Mouse (Mus musculus): ENCODE data around the gene Olfr1380. TPM values are rescaled to one million over a fixed set of nuclear protein-coding genes. Genes with fewer than 3 reads are reported as not detected.
"Not testable (repeated sequence)": the region's sequence is repeated elsewhere in the genome, so short reads cannot be mapped to it uniquely, and the experiment has no call there.

Gene Olfr1380
- not detected in 2 replicates for polyA plus RNA-seq (2012)

DNA sequence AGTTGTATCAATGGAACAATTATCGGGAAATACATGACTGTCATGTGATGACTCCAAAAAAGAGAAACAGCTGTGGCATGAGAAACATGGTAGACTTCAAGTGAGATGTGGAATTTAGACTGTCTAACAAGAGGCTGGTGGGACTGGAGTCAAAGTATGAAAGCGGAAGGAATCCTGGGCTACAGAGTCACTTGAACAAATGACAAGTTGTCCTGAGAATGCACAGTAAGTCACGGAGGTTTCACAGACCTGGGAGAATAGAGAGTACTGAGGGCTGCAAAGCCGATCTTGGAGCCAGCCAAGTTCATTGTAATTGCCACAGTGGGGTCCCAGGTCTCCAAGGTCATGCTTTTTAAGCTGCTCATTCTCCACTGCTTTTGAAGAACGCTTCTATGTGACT, at the start of gene Olfr1380:
Gene Olfr1380, plus strand, starts transcription at position 301 of the 400 bp plus-strand sequence.
- not testable (repeated sequence) for H3K9me3 ChIP-seq (ENCODE audit: control insufficient read depth, low read length); H3K4me3 ChIP-seq (replicated peaks); H3K4me1 ChIP-seq (ENCODE audit: control insufficient read depth); H3K27me3 ChIP-seq (ENCODE audit: control insufficient read depth); H3K36me3 ChIP-seq (ENCODE audit: control insufficient read depth)

DNA sequence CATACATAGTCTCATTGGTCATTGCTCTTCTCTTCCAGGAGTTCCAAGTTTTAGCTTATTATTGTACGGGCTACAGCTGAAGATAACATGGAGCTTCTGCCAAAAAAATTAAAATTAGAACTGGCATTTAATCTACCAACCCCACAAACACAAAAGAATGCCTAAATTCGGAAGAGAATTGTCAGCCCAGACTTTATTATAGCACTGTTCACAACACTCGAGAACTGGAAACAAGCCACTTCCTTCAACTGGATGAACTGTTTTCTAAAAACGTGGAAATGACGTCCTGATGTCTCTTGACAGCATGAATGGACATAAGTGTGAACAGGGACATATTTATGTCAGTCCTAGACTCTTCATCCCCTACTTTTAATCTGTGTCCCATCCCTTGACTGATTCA, 38.6 kb upstream of the Olfr1380 start:
- H3K9me3 ChIP-seq (ENCODE audit: control insufficient read depth, low read length) = no peaks in the 10 kb centered on the region
- no peak overlapping the region for H3K4me3 ChIP-seq (replicated peaks)
- H3K36me3 ChIP-seq (ENCODE audit: control insufficient read depth) = no peaks in the 10 kb centered on the region
- no peaks in the 10 kb centered on the region for H3K27me3 ChIP-seq (ENCODE audit: control insufficient read depth)
- H3K4me1 ChIP-seq (ENCODE audit: control insufficient read depth) = no peaks in the 10 kb centered on the region
- TF ChIP-seq TAL1 (IDR thresholded peaks at IDR 0.05; ENCODE audit: low read length) (no peak), GATA1 (IDR thresholded peaks at IDR 0.05; ENCODE audit: low read length) (no peak)

DNA sequence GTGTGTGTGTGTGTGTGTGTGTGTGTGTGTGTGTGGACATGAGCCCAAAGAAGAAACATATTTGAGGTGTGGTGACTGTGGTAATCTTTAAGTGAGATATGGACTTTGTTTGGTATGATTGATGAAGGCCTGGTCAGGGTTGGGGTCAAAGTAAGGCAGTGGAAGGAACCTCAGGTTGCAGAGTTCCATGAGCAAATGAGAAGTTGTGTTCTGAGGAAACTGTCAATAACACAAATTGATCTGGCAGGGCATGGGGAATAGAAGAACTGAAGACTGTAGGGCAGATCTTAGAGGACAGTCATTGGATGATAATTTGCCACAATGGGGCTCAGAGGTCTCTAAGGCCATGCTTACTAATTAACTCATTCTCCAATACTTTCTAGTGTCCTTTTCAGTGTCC, 37.3 kb upstream of the Olfr1380 start, which contains the start of gene Olfr1383:
Gene Olfr1383, plus strand, starts transcription at position 301 of the 400 bp plus-strand sequence.
- H3K4me1 ChIP-seq (ENCODE audit: control insufficient read depth) = no peaks in the 10 kb centered on the region
- no peaks in the 10 kb centered on the region for H3K27me3 ChIP-seq (ENCODE audit: control insufficient read depth)
- no peaks in the 10 kb centered on the region for H3K9me3 ChIP-seq (ENCODE audit: control insufficient read depth, low read length)
- no peak within 1 kb of the TSS for H3K4me3 ChIP-seq (replicated peaks)
- no peaks in the 10 kb centered on the region for H3K36me3 ChIP-seq (ENCODE audit: control insufficient read depth)
- TF ChIP-seq GATA1 (IDR thresholded peaks at IDR 0.05; ENCODE audit: low read length) = no peak
- TF ChIP-seq TAL1 (IDR thresholded peaks at IDR 0.05; ENCODE audit: low read length) = no peak

DNA sequence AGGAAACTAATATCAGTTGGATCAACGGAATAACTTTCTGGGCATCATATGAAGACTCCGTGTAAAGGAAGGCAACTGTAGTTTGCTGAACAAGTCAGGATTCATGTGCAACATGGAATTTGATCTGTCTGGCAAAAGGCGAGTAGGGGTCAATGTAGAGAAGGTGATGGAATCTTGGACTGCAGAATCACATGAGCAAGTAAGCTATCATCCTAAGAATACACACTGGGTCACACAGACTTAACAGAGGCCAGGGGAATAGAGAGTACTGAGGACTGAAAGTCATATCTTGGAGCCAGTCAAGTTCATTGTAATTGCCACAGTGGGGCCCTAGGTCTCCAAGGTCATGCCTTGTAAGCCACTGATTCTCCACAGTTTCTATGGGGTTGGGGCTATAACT, 28.7 kb upstream of the Olfr1380 start, which contains the start of gene Olfr1382:
Gene Olfr1382, plus strand, starts transcription at position 301 of the 400 bp plus-strand sequence.
- Histone ChIP-seq H3K27me3 (ENCODE audit: control insufficient read depth) (no peaks in the 10 kb centered on the region), H3K36me3 (ENCODE audit: control insufficient read depth) (no peaks in the 10 kb centered on the region), H3K4me1 (ENCODE audit: control insufficient read depth) (no peaks in the 10 kb centered on the region), H3K4me3 (replicated peaks) (no peak within 1 kb of the TSS), H3K9me3 (ENCODE audit: control insufficient read depth, low read length) (no peaks in the 10 kb centered on the region)
- TF ChIP-seq TAL1 (IDR thresholded peaks at IDR 0.05; ENCODE audit: low read length) = no peak
- no peak for TF ChIP-seq GATA1 (IDR thresholded peaks at IDR 0.05; ENCODE audit: low read length)

DNA sequence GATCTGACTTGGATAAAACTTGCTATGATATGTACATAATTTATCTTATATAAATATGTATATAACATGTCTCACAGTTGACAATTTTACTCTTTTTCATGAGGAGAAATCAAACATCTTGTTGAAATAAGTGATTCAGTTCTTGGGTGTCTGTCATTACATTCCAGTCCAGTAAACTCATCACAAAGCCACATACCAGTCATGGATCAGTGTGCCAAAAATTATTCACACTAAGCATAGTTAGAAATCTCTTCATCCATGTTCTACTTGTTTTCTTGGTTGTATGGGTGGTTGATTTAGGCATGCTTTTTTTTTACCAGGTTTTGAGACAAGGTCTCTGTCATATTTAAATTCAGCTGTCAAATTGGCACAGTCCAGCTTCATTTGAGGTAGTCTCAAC, 23.9 kb upstream of the Olfr1380 start:
- H3K4me1 ChIP-seq (ENCODE audit: control insufficient read depth) = no peaks in the 10 kb centered on the region
- no peaks in the 10 kb centered on the region for H3K9me3 ChIP-seq (ENCODE audit: control insufficient read depth, low read length)
- TF ChIP-seq TAL1 (IDR thresholded peaks at IDR 0.05; ENCODE audit: low read length) (no peak), GATA1 (IDR thresholded peaks at IDR 0.05; ENCODE audit: low read length) (no peak)
- H3K27me3 ChIP-seq (ENCODE audit: control insufficient read depth) = no peaks in the 10 kb centered on the region
- H3K4me3 ChIP-seq (replicated peaks) = no peak overlapping the region
- H3K36me3 ChIP-seq (ENCODE audit: control insufficient read depth) = no peaks in the 10 kb centered on the region

DNA sequence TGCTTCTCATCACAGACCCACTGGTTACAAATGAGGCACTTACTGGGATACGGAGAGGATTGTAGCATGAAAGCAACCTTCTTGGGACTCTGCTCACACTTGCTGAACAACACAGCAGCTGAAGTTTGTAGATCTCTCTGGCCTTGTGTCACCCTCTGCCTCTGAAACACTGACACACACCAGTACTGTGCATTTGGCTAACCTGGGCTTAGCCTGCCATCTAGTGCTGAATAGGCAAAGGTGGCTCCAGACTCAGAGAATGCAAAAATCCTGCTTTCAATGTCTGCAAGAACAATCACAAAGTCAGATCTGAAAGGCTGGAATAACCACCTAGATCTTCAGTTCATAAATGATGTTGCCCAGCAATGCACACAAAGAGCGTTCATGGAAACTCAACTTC, 20.0 kb upstream of the Olfr1380 start:
- H3K27me3 ChIP-seq (ENCODE audit: control insufficient read depth); H3K9me3 ChIP-seq (ENCODE audit: control insufficient read depth, low read length); H3K4me3 ChIP-seq (replicated peaks); H3K4me1 ChIP-seq (ENCODE audit: control insufficient read depth); H3K36me3 ChIP-seq (ENCODE audit: control insufficient read depth): not testable (repeated sequence)

DNA sequence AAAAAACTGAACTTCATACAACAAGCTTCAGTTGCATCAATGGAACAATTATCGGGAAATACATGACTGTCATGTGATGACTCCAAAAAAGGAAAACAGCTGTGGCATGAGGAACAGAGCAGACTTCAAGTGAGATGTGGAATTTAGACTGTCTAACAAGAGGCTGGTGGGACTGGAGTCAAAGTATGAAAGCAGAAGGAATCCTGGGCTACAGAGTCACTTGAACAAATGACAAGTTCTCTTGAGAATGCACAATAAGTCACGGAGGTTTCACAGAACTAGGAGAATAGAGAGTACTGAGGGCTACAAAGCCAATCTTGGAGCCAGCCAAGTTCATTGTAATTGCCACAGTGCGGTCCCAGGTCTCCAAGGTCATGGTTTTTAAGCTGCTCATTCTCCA, 13.5 kb upstream of the Olfr1380 start, which contains the start of gene Olfr1381:
Gene Olfr1381, plus strand, starts transcription at position 301 of the 400 bp plus-strand sequence.
- H3K9me3 ChIP-seq (ENCODE audit: control insufficient read depth, low read length); H3K4me3 ChIP-seq (replicated peaks); H3K36me3 ChIP-seq (ENCODE audit: control insufficient read depth); H3K27me3 ChIP-seq (ENCODE audit: control insufficient read depth); H3K4me1 ChIP-seq (ENCODE audit: control insufficient read depth): not testable (repeated sequence)

DNA sequence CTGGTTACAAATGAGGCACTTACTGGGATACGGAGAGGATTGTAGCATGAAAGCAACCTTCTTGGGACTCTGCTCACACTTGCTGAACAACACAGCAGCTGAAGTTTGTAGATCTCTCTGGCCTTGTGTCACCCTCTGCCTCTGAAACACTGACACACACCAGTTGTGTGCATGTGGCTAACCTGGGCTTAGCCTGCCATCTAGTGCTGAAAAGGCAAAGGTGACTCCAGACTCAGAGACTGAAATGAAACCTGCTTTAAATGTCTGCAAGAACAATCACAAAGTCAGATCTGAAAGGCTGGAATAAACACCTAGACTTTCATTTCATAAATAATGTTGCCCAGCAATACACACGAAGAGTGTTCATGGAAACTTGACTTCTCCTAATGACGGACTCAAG, 2.6 kb upstream of the Olfr1380 start:
- not testable (repeated sequence) for H3K27me3 ChIP-seq (ENCODE audit: control insufficient read depth); H3K9me3 ChIP-seq (ENCODE audit: control insufficient read depth, low read length); H3K36me3 ChIP-seq (ENCODE audit: control insufficient read depth); H3K4me3 ChIP-seq (replicated peaks); H3K4me1 ChIP-seq (ENCODE audit: control insufficient read depth)

DNA sequence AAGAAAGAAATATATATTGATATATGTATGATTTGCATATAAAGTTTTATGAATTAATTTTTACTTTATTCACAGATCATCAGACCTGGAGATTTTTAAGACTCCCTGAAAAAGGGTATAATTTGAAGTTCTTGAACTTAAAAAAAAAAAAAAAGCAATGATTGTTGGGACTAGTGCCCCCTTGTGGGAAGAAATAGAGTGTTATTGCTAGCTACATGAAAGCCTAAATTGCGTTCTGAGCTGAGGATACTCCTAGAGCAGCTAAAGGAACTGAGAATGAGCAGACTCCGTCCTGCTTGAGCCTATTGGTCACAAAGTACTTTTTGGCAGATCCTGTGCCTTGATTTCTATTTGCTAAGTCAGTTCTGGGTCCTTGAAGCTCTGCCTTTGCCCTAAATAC, 18.4 kb downstream of the Olfr1380 start:
- not testable (repeated sequence) for H3K36me3 ChIP-seq (ENCODE audit: control insufficient read depth); H3K27me3 ChIP-seq (ENCODE audit: control insufficient read depth); H3K4me1 ChIP-seq (ENCODE audit: control insufficient read depth); H3K4me3 ChIP-seq (replicated peaks); H3K9me3 ChIP-seq (ENCODE audit: control insufficient read depth, low read length)

DNA sequence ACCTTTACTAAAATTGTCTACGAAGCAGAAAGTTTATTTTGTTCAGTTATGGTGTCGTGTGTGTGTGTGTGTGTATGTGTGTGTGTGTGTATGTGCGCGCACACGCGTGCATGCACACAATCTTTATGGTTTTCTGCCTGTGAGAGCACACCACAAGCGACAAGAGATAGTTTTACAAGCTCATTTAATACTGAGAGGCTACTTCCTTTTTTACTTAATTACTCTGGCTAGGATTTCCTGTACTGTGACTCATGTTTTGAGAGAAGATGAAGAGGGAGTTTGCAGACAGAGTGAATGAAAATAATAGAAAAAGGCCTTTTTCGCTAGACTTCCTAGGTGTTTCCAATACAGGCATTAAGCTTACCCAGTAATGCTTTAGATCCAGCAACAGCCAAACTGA, 23.8 kb downstream of the Olfr1380 start:
- H3K4me3 ChIP-seq (replicated peaks); H3K9me3 ChIP-seq (ENCODE audit: control insufficient read depth, low read length); H3K27me3 ChIP-seq (ENCODE audit: control insufficient read depth); H3K36me3 ChIP-seq (ENCODE audit: control insufficient read depth); H3K4me1 ChIP-seq (ENCODE audit: control insufficient read depth): not testable (repeated sequence)

DNA sequence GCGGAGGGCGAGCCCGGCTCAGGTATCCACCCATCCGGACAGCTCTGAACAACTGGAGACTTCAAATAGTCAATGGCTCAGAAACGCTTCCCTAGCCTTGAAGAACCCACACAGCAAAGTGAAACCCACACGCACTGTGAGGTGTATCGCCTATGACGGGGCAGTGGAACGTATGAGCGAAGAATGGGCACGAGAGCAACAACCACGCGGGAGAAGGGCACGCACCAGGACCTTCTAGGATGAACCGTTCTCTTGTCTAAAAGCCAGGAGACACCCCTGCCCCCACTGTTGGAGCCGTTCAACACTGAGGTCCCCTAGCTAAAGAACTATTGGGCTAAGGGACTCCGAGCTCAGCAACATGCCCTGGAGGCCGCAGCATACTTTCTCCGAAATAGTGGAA, 33.5 kb downstream of the Olfr1380 start:
- Histone ChIP-seq H3K4me3 (replicated peaks) (no peak overlapping the region), H3K9me3 (ENCODE audit: control insufficient read depth, low read length) (peaks cover 3% of the 10 kb centered on the region; the same call in 1 of the 2 replicates), H3K36me3 (ENCODE audit: control insufficient read depth) (no peaks in the 10 kb centered on the region), H3K27me3 (ENCODE audit: control insufficient read depth) (no peaks in the 10 kb centered on the region), H3K4me1 (ENCODE audit: control insufficient read depth) (no peaks in the 10 kb centered on the region)
- TF ChIP-seq GATA1 (IDR thresholded peaks at IDR 0.05; ENCODE audit: low read length) (no peak), TAL1 (IDR thresholded peaks at IDR 0.05; ENCODE audit: low read length) (no peak)

DNA sequence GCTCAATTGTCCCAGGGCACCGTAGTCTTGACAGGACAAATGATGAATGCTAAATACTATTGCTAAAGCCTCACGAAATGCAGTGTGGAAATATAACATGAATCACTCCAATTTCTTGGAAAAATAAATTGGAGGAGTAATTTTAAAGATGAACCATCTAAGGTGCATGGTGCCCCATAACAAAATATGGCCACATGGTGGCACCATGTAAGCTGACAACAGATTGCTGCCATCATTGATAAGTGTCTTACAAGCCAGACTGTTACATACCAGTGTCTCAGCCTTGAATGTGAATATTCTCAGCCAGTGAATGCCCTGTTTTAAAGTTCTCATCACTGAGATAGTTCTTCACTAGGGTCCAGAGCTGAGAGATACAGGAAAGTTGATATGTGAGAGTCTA, 40.5 kb downstream of the Olfr1380 start:
- H3K36me3 ChIP-seq (ENCODE audit: control insufficient read depth); H3K4me3 ChIP-seq (replicated peaks); H3K9me3 ChIP-seq (ENCODE audit: control insufficient read depth, low read length): not testable (repeated sequence)

DNA sequence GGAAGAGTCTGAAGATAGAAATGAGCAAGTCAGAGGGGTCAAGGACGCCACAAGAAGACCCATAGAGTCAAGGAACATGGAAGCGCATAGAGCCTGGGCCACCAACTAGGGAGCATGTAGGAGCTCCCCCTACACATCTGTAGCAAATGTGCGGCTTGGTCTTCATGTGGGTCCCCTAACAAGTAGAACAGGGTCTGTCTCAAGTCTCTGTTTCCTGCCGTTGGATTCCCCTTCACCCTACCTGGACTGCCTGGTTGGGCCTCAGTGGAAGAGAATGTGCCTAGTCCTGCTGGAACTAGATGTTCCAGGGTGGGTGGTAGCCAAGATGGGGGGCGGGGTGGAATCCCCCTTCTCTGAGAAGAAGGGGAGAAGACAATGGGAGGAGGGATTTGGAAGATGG, 51.6 kb downstream of the Olfr1380 start:
- H3K4me3 ChIP-seq (replicated peaks); H3K4me1 ChIP-seq (ENCODE audit: control insufficient read depth); H3K36me3 ChIP-seq (ENCODE audit: control insufficient read depth); H3K9me3 ChIP-seq (ENCODE audit: control insufficient read depth, low read length): not testable (repeated sequence)
- peaks cover 54% of the 10 kb centered on the region for H3K27me3 ChIP-seq (ENCODE audit: control insufficient read depth)

More for the DNA sequence above, 40.5 kb downstream of the Olfr1380 start:
- H3K4me1 ChIP-seq (ENCODE audit: control insufficient read depth); H3K27me3 ChIP-seq (ENCODE audit: control insufficient read depth): not testable (repeated sequence)

DNA sequence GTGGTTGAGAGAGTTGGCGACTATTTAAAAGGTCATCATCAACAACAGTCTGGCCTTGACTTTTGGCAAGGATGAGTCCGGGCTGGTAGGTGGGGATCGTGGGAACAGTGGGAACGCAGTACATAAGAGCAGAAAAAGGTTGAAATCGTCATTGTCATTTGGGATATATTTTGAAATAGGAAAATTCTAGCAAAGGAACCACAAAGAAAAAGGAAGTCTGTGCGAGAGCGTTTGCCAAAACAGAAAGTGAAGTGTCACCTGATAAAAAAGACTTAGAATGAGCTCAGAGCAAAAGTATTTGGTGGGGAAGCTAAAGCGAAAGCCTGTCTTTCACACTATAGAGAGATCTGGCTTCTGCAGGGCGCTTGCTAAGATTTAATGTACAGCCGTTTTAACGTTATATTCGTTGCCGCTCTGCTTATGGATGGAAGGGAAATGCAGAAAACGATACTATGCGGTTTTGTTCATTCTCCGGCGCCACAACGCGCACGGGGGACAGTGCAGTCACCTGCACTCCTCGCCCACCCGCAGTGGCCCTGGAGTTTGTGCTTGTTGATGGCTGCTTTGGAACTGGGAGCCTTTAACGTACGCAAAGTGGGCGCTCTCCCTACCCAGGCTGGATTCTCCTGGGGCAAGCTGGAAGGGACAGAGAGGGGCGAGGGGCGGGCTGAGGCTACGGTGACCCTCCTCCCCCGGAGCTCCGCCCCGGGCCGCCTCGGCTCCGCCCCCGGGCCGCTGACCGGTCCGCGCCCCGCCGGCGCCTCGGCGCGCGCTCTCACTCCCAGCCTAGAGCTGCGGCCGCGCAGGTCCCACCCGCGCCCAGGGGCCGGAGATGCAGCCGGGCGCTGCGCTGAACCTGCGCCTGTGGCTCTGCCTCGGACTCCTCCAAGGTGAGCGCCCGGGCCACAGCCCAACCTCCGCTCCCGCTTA, 52.5 kb downstream of the Olfr1380 start, which contains the start of gene Flt4:
Gene Flt4, plus strand, starts transcription at position 326 of the 930 bp plus-strand sequence.
- not testable (repeated sequence) for H3K9me3 ChIP-seq (ENCODE audit: control insufficient read depth, low read length); H3K4me1 ChIP-seq (ENCODE audit: control insufficient read depth); H3K4me3 ChIP-seq (replicated peaks); H3K36me3 ChIP-seq (ENCODE audit: control insufficient read depth)
- H3K27me3 ChIP-seq (ENCODE audit: control insufficient read depth) = peaks cover 63% of the 10 kb centered on the region
